Mouse (Mus musculus): Measurements from ENCODE around the gene Enpp1.

GRCm38 (mm10) chr10:24590546-24590945 lies 121.4 kb downstream of the Enpp1 start:
- TF ChIP-seq CTCF (IDR thresholded peaks at IDR 0.05; ENCODE audit: borderline replicate concordance, control insufficient read depth, extremely low read depth, insufficient read depth, low read length, poor library complexity) (no peak), POLR2A (IDR thresholded peaks at IDR 0.05; ENCODE audit: control insufficient read depth, extremely low read depth, insufficient read depth, low read length, poor library complexity) (no peak)
